Mouse (Mus musculus) mesoderm, embryonic 11.5 days (tissue): ENCODE measurements around the gene Mgrn1.

Experiments used
- DNase-seq: peaks from one replicate; pipeline ENCODE4 v3.0.0-alpha.2; 2012; ENCODE audit warnings: low read depth, low spot score

Gene Mgrn1

GRCm38 (mm10) chr16:4879101-4879707 is 6.8 kb upstream of the Mgrn1 start:
- DNase-seq, result peak; percentile 56

- DNase-seq, result peak; percentile 87
These were observed 6.3 kb upstream of the Mgrn1 start for GRCm38 (mm10) chr16:4879708-4880124.

DNA sequence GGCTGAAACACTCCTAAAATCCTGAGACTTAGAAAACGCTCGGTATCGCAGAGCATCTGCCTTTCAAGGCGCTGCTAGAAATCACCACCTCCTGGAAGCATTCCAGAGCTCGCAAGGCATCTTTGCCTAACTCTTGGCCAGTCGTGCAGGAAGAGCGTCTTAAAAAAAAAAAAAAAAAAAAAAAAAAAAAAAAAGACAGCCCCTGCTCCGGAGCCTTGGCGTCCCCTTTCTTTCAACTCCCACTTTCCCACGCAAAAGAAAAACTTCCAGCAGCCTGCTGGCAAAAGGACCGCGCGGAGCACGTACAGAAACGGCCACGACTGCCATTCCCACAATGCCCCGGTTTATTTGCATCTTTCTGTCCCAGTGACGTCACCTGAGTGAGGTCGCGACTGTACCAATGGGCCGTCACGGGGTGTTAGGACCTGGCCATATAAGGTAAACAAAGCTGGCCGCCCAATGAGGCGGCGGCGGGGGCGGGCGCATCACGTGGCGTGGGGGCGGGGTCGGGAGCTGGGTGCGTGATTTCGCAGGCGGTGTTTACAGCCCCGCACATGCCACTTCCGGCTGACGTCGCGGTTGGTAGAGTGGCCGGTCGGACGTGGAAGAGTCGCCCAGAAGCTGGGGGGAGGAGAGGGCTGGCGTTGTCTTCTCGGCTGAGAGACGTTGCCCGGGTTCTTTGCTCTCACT is 5.8 kb upstream of the Mgrn1 start, which contains the start of gene Ubald1:
TSS of gene Ubald1 (minus strand) at position 180 of the 690 bp plus-strand sequence.
- peak; percentile 99 for DNase-seq

GRCm38 (mm10) chr16:4881400-4882351 is 4.4 kb upstream of the Mgrn1 start:
- DNase-seq, result no peak

DNA sequence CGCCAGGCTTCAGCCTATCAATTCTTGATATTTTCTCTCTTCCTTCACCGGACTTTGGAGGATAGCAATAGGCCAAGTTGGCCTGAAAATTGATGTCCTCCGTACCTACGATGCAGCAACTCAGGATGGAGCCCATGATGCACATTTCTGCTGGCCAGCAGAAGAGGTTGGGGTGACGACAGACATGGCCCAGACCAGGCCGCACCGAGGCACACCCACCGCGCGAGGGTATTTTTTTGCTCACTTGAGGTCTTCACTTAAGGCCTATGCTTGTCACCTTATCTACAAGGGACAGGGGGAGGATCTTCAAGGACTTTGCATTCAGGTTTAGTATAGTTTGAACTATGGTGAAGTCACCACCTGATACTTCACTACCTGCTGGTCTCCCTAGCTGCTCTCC is 1.1 kb upstream of the Mgrn1 start:
- DNase-seq, result no peak

DNA sequence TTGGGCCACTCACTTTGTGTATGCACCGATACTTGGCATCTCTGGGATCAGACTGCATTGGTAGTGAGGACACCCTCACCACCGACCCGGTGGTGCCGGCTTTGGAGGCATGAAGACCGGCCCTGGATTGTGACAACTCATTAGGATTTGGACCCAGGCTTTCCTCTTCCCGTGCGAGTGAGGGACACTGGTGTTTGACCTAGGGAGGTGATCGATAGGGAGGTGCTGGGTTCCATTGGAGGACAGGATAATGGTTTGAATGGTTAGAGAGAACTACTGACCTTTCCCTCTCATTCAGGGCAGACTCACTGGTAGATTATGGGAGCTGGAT is 606 bp downstream of the Mgrn1 start:
- DNase-seq, result no peak

GRCm38 (mm10) chr16:4890201-4890709 is 4.2 kb downstream of the Mgrn1 start:
- DNase-seq, result no peak

DNA sequence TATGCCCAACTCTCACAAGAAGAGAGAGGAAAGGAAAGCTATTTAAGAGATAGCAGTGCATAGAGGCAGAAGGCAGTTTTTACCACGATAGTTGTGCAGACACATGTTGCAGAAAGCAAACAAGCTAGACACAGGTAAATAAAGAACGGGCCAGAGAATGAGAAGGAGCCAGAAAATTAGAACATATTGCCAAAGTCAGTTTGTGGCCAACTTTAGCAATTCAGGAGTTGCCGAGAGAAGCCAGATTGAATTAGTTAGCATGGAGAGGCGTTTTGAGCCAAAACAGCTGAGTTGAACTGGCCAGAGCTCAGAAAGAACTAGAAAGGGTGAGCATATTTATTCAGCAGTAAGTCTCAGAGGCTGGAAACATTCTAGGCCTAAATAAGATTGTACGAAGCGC is 6.1 kb downstream of the Mgrn1 start:
- DNase-seq, result no peak

DNA sequence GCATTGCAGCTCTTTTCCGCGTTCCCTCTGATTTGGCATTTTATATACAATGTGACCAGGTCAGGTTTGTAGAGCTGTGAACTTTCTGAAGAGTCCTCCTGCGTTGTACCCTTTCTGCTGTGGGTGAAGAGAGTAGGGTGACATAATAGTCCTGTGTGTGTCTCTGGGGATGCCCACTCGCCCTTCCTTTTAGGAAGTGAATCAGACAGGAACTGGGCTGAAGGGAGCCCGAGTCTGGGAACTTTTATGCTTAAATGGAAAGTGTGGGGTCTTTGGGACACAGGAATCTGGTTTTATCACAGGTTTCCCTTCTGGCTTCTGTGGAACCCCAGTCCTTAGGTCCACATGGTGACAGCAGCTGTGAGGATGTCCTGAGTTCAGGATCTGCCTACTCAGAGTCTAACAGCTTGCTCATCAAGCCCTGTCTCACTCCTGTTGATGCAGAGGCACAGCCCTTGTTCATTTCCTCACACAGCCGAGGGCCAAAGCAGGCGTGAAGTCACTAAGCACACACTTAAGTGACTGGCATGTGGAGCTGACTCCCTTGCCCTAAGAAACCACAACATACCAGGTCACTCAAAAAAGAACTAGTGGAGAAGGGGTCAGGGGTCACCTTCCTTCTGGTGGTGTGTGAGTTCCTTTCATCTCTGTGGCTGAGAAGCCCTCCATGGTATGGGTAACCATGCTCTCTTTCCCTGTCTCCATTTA is 8.3 kb downstream of the Mgrn1 start:
- no peak for DNase-seq

DNA sequence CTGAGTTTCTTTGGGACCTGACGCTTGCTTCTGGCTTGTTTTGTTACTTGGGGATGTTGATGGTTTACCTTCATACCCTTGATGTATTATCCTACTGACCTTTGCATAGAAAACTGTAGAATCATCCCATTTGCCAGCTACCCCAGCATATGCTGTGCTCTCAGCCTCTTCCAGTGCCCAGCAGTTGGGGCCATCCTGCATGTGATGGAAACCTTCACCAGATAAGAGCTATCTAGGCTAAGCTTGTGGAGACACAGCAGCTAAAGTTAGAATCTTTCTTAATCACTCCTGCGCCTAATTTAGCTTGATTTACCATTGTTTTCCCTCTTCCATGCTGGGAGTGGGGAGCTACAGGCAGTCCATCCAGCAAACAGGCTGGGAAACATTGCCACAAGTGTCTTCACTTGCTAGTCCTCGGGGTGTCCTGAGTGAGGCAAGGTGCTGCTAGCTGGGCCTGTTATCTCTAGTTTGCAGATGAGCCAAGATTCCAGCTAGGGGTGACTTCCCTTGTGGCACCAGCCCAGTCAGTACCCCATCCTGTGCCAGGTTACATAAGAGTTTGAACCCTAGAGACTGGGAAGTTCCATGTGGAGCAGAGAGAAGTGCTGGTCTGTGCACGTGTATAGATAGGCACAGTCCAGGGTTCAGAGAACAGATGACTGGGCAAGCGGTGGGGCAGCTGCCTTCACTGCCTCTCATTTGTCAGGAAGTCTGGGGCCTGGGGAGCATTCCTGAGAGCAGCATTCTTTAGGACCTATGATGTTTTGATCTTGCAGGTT is 10.4 kb downstream of the Mgrn1 start:
- no peak for DNase-seq

DNA sequence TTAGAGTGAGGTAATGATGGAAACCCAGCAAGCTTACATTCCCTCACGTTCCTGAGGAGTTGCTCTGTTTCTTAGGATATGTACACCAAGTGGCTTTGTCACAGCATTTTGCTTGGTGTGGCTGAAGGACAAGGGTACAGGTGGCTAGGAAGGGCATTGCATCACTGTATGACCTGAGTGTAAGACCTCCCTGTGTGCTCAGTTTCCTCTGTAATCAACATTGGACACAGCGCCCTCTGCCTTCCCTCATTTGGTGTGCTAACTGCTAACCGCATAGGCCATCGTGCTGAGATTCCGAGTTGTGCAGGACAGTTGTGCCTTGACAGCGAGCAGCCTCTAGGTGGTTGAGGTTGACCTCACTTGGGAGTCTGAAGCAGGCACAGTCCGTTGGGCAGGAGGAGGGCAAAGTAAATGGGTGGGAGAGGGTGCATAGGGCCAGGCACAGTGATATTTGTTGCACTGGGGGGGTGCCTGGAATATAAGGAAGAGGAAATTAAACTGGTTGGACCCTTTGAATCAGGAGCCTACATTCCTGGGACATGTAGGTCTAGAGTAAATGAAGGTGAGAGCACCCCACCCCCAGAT is 11.2 kb downstream of the Mgrn1 start:
- no peak for DNase-seq

DNA sequence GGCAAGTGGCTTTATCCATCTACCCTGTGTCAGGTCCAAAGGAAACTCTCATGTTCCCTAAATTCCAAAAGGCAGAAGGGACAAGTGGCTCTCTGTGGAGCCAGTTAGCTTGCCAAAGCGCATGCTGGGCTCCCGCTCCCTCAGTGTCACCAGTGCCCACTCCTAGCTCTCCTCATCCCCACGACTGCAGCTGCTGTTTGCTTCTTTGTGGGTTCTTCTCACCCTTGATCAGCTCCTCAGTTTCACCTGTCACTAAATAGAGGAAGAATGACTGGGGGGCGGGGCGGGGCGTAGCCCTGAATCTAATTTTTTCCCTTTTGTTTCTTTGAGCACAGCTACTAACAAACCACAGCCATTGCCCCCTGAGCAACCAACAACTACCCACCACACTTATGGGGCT is 12.8 kb downstream of the Mgrn1 start:
- no peak for DNase-seq

DNA sequence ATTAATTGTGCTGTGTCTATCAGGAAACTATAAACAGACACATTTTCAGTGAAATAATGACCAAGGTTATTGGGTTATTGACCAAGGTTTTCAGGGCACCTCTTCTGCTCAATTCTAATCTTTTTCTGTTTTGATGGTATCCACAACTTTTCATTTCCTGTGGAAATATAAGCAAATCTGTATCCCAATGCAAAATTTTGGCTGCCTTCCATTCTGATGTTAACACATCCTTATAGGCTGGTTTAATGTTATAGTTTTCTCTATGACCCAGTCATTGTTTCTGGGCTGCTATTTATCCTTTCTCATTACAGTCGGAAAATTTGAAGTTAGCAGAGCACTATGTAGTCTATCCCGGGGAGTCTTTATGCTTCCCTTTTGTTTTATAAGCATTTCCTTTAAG is 13.7 kb downstream of the Mgrn1 start:
- DNase-seq, result no peak

DNA sequence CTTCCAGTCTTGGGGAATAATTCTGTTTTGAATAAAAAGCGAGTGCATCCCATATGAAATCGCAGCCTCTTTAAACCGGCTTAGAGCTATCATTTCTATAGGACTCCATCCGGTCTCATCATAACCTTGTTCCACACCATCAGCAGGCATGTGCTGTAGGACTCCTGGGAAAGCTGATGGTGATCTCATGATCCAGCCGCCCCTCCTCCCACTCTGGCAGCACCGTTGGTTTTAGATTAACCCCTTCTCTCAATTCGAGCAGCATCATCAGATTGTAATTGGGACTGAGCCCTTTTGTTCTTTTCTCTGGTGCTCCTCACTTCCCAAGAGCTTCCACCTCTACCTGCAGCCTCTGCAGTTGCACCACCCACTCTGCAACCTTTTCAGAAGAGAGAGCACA is 15.1 kb downstream of the Mgrn1 start:
- DNase-seq, result no peak

- DNase-seq, result no peak
These were observed 16.3 kb downstream of the Mgrn1 start for GRCm38 (mm10) chr16:4902390-4902789.

GRCm38 (mm10) chr16:4903491-4904102 is 17.5 kb downstream of the Mgrn1 start:
- DNase-seq, result no peak

- DNase-seq, result no peak
These were observed 18.8 kb downstream of the Mgrn1 start for GRCm38 (mm10) chr16:4904878-4905277.

DNA sequence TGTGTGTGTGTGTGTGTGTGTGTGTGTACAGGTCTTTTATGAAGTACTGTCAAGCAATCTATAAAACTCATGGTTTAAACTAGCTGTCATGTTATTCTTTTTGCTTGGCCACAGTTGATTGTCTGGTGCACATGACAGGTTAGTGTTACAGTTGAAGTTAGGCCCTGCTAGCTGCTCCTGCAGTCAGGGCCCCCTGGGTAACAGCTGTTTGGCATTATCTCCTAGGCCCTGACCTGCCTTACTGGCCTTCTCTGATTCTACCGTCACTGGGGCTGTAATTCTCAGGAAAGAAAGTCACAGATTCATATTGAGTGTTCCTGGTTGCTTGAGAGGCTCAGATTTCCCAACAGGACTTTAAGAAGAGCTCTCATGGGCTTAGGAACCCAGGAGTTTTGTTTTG is 19.5 kb downstream of the Mgrn1 start:
- no peak for DNase-seq

GRCm38 (mm10) chr16:4906559-4906958 is 20.5 kb downstream of the Mgrn1 start:
- DNase-seq, result no peak

- no peak for DNase-seq
These were observed 21.3 kb downstream of the Mgrn1 start for GRCm38 (mm10) chr16:4907386-4907785.
